ENCODE assay signal across 9 mouse cellular contexts in the genomic region with DNA sequence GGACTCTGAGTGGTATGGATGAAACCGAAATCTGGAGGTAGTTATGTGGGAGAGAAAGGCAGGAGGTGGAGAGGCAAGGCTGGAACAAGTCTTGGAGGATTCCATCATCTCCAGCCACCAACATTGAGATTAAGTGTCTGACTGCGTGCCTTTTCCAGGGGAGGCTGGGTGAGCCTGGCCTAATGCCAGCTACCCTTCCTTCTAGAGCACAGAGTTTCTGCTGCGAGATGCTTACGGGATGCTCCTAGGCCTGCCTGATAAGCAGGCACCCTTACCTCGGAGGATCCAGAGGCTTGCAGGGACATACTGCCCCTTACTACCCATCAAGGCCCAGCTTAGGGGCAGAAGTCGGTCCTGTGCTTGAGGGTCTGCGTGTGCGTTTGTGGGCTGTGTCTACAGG. TPM values are rescaled to one million over a fixed set of nuclear protein-coding genes. Genes with fewer than 3 reads are reported as not detected.
DNase-seq lines count a peak whose midpoint lies in the region; ATAC-seq and TF ChIP-seq lines count a peak whose summit lies in the region.
"Had no signal": no experiment of that assay in that cellular context is flagged by ENCODE, and none has a peak within 500 bp of the region (broad histone marks: within the 10 kb centered on the region; RNA-seq: fewer than 3 reads in every experiment).

No protein-coding gene starts in this region.

- peak overlapping the region; percentile 75 for H3K4me2 ChIP-seq in lung, embryonic 14.5 days
- peak overlapping the region; percentile 84 for H3K4me2 ChIP-seq in embryonic facial prominence, embryonic 15.5 days (replicated peaks)
- H3K4me2 ChIP-seq in neural tube, embryonic 15.5 days, result peak overlapping the region; percentile 94

- no peaks in the 10 kb centered on the region for H3K9me3 ChIP-seq in lung, embryonic 14.5 days (ENCODE audit: low read depth, low read length)
- H3K9me3 ChIP-seq in embryonic facial prominence, embryonic 15.5 days (replicated peaks), result no peaks in the 10 kb centered on the region
- no peaks in the 10 kb centered on the region for H3K9me3 ChIP-seq in limb, embryonic 10.5 days (replicated peaks)
- no peaks in the 10 kb centered on the region for H3K9me3 ChIP-seq in neural tube, embryonic 15.5 days (replicated peaks)

- H3K4me3 ChIP-seq in lung, embryonic 14.5 days (ENCODE audit: low read depth, low read length), result peak overlapping the region; percentile 73
- peak overlapping the region; percentile 72 for H3K4me3 ChIP-seq in embryonic facial prominence, embryonic 15.5 days (replicated peaks)
- H3K4me3 ChIP-seq in limb, embryonic 10.5 days, result peak overlapping the region; percentile 72
- H3K4me3 ChIP-seq in neural tube, embryonic 15.5 days (replicated peaks), result peak overlapping the region; percentile 89

- peaks cover 16% of the 10 kb centered on the region; the same call in 1 of the 2 replicates for H3K4me1 ChIP-seq in lung, embryonic 14.5 days (ENCODE audit: insufficient read depth)
- H3K4me1 ChIP-seq in embryonic facial prominence, embryonic 15.5 days, result peaks cover 39% of the 10 kb centered on the region
- H3K4me1 ChIP-seq in limb, embryonic 10.5 days, result peaks cover 62% of the 10 kb centered on the region
- peaks cover 39% of the 10 kb centered on the region for H3K4me1 ChIP-seq in neural tube, embryonic 15.5 days

- WGBS in lung, embryonic 14.5 days, result 51% methylated on average over 8 of the region's 8 CpGs
- 58% methylated on average over 8 of the region's 8 CpGs for whole genome bisulfite sequencing in embryonic facial prominence, embryonic 15.5 days
- 59% methylated on average over 8 of the region's 8 CpGs for WGBS in limb, embryonic 10.5 days
- 49% methylated on average over 8 of the region's 8 CpGs for WGBS in neural tube, embryonic 15.5 days

- no peak for DNase-seq in lung, embryonic 14.5 days
- no peak for DNase-seq in lung, adult 18-20 months
- DNase-seq in limb, embryonic 10.5 days (ENCODE audit: low spot score), result no peak
- no peak for DNase-seq in right cerebral cortex, postnatal 10 days (ENCODE audit: low spot score in 2 of 2)
- DNase-seq in layer of hippocampus, adult 9-10 months (ENCODE audit: low spot score), result no peak

- no peak overlapping the region for H3K27ac ChIP-seq in lung, embryonic 14.5 days (ENCODE audit: low read depth)
- H3K27ac ChIP-seq in embryonic facial prominence, embryonic 15.5 days (replicated peaks), result 0 out of 2 replicates have a peak overlapping the region, but pooled peaks have one; percentile 34
- H3K27ac ChIP-seq in limb, embryonic 10.5 days, result peak overlapping the region; percentile 80
- peak overlapping the region; percentile 54; the same call in 1 of the 2 replicates for H3K27ac ChIP-seq in neural tube, embryonic 15.5 days (replicated peaks)

- no peak for ATAC-seq in lung, embryonic 14.5 days (ENCODE audit: insufficient read depth)
- no peak for ATAC-seq in embryonic facial prominence, embryonic 15.5 days (ENCODE audit: insufficient number of reproducible peaks, low FRiP score, low TSS enrichment, low read depth)
- ATAC-seq in neural tube, embryonic 15.5 days (ENCODE audit: low FRiP score), result no peak
- no peak for ATAC-seq in monocyte, adult 5-6 weeks (replicated peaks; ENCODE audit: insufficient number of reproducible peaks, low FRiP score, low TSS enrichment, poor library complexity, severe bottlenecking)

- peaks cover 14% of the 10 kb centered on the region; the same call in 1 of the 2 replicates for H3K27me3 ChIP-seq in lung, embryonic 14.5 days (ENCODE audit: insufficient read depth, low read length)
- H3K27me3 ChIP-seq in embryonic facial prominence, embryonic 15.5 days, result no peaks in the 10 kb centered on the region
- peaks cover 53% of the 10 kb centered on the region for H3K27me3 ChIP-seq in limb, embryonic 10.5 days (ENCODE audit: low read depth, poor library complexity, severe bottlenecking)
- H3K27me3 ChIP-seq in neural tube, embryonic 15.5 days (replicated peaks), result no peaks in the 10 kb centered on the region

- H3K36me3 ChIP-seq in lung, embryonic 14.5 days (ENCODE audit: insufficient read depth), result peaks cover 32% of the 10 kb centered on the region
- H3K36me3 ChIP-seq in embryonic facial prominence, embryonic 15.5 days, result peaks cover 16% of the 10 kb centered on the region
- peaks cover 24% of the 10 kb centered on the region for H3K36me3 ChIP-seq in limb, embryonic 10.5 days
- H3K36me3 ChIP-seq in neural tube, embryonic 15.5 days, result peaks cover 32% of the 10 kb centered on the region

- peak overlapping the region; percentile 55 for H3K9ac ChIP-seq in lung, embryonic 14.5 days
- peak overlapping the region; percentile 35 for H3K9ac ChIP-seq in embryonic facial prominence, embryonic 15.5 days
- H3K9ac ChIP-seq in neural tube, embryonic 15.5 days (replicated peaks), result peak overlapping the region; percentile 98

- no peak for TF ChIP-seq CTCF in lung, embryonic 14.5 days (IDR thresholded peaks at IDR 0.05; ENCODE audit: low read depth)

RNA-seq across cellular contexts. Expression of gene Nlgn2, which starts 4.0 kb away (rescaled TPM):
- polyA plus RNA-seq in lung, embryonic 14.5 days (2014; fragmentation: Nextera tagmentation; extraction: Ambion mirVana), result 6.6 and 7.8 TPM in 2 replicates
- 10.6 and 11.6 TPM in 2 replicates for polyA plus RNA-seq in embryonic facial prominence, embryonic 15.5 days (2015; fragmentation: Nextera tagmentation; extraction: Ambion mirVana)
- polyA plus RNA-seq in limb, embryonic 10.5 days (2016; fragmentation: Nextera tagmentation; extraction: Ambion mirVana), result 2.2 and 3.5 TPM in 2 replicates
- 19.4 and 21.4 TPM in 2 replicates for polyA plus RNA-seq in neural tube, embryonic 15.5 days (2015; fragmentation: Nextera tagmentation; extraction: Ambion mirVana)
- 0.10 to 0.29 TPM (median 0.11 TPM) in 3 replicates for total RNA-seq in monocyte, adult 5-6 weeks (2017)

RNA-seq across cellular contexts. Expression of gene Tmem256, which starts 4.8 kb away (rescaled TPM):
- 443 and 457 TPM in 2 replicates for polyA plus RNA-seq in lung, embryonic 14.5 days (2014; fragmentation: Nextera tagmentation; extraction: Ambion mirVana)
- polyA plus RNA-seq in embryonic facial prominence, embryonic 15.5 days (2015; fragmentation: Nextera tagmentation; extraction: Ambion mirVana), result 388 and 399 TPM in 2 replicates
- 269 and 280 TPM in 2 replicates for polyA plus RNA-seq in limb, embryonic 10.5 days (2016; fragmentation: Nextera tagmentation; extraction: Ambion mirVana)
- polyA plus RNA-seq in neural tube, embryonic 15.5 days (2015; fragmentation: Nextera tagmentation; extraction: Ambion mirVana), result 368 and 430 TPM in 2 replicates
- 35.3 to 85.7 TPM (median 75.7 TPM) in 3 replicates for total RNA-seq in monocyte, adult 5-6 weeks (2017)

RNA-seq across cellular contexts. Expression of gene Spem1, which starts 11.6 kb away (rescaled TPM):
- polyA plus RNA-seq in lung, embryonic 14.5 days (2014; fragmentation: Nextera tagmentation; extraction: Ambion mirVana), result not detected in 2 replicates
- 0.16 and 0.38 TPM in 2 replicates for polyA plus RNA-seq in embryonic facial prominence, embryonic 15.5 days (2015; fragmentation: Nextera tagmentation; extraction: Ambion mirVana)
- polyA plus RNA-seq in limb, embryonic 10.5 days (2016; fragmentation: Nextera tagmentation; extraction: Ambion mirVana), result not detected in 2 replicates
- polyA plus RNA-seq in neural tube, embryonic 15.5 days (2015; fragmentation: Nextera tagmentation; extraction: Ambion mirVana), result 0.29 and 0.34 TPM in 2 replicates
- not detected in 3 replicates for total RNA-seq in monocyte, adult 5-6 weeks (2017)
- total RNA-seq: liver, adult 2 months had no signal
- polyA plus RNA-seq: liver, adult 2 months had no signal

RNA-seq across cellular contexts. Expression of gene Plscr3, which starts 12.6 kb away (rescaled TPM):
- 115 and 118 TPM in 2 replicates for polyA plus RNA-seq in lung, embryonic 14.5 days (2014; fragmentation: Nextera tagmentation; extraction: Ambion mirVana)
- 126 and 148 TPM in 2 replicates for polyA plus RNA-seq in embryonic facial prominence, embryonic 15.5 days (2015; fragmentation: Nextera tagmentation; extraction: Ambion mirVana)
- polyA plus RNA-seq in limb, embryonic 10.5 days (2016; fragmentation: Nextera tagmentation; extraction: Ambion mirVana), result 96.7 and 117 TPM in 2 replicates
- polyA plus RNA-seq in neural tube, embryonic 15.5 days (2015; fragmentation: Nextera tagmentation; extraction: Ambion mirVana), result 44.3 and 53.1 TPM in 2 replicates
- total RNA-seq in monocyte, adult 5-6 weeks (2017), result 0.53 to 3.8 TPM (median 2.8 TPM) in 3 replicates

RNA-seq across cellular contexts. Expression of gene Spem2, which starts 15.3 kb away (rescaled TPM):
- not detected in 2 replicates for polyA plus RNA-seq in lung, embryonic 14.5 days (2014; fragmentation: Nextera tagmentation; extraction: Ambion mirVana)
- polyA plus RNA-seq in embryonic facial prominence, embryonic 15.5 days (2015; fragmentation: Nextera tagmentation; extraction: Ambion mirVana), result not detected in 2 replicates
- not detected in 2 replicates for polyA plus RNA-seq in limb, embryonic 10.5 days (2016; fragmentation: Nextera tagmentation; extraction: Ambion mirVana)
- not detected in 2 replicates for polyA plus RNA-seq in neural tube, embryonic 15.5 days (2015; fragmentation: Nextera tagmentation; extraction: Ambion mirVana)
- 0.29 TPM in 1 of 3 replicates, not detected in the others for total RNA-seq in monocyte, adult 5-6 weeks (2017)
- total RNA-seq: liver, adult 2 months had no signal
- polyA plus RNA-seq: liver, adult 2 months had no signal

Comparison
In these comparisons a context has a peak if more than half of its experiments do, and no peak if none do; other contexts are left out.
1. H3K9ac ChIP-seq: peak in every context shown above with its lines; median percentile 98 in neural tube, embryonic 15.5 days; 55 in lung, embryonic 14.5 days; 35 in embryonic facial prominence, embryonic 15.5 days.